Mouse (Mus musculus): ENCODE measurements around the gene Ifne.

The Ifne gene

GRCm38 (mm10) chr4:88880101-88880500 is at the start of gene Ifne:
Gene Ifne (minus strand): TSS chr4:88880201.
- 0 out of 2 replicates have a peak, but pooled peaks cover 4% of the 10 kb centered on the region for H3K4me1 ChIP-seq (replicated peaks; ENCODE audit: low read depth, low read length)
- no peak within 1 kb of the TSS for H3K4me3 ChIP-seq (replicated peaks; ENCODE audit: low read length)
- no peaks in the 10 kb centered on the region for H3K36me3 ChIP-seq (ENCODE audit: insufficient read depth, low read length)
- H3K27me3 ChIP-seq (ENCODE audit: insufficient read depth, low read length), result peaks cover 3% of the 10 kb centered on the region; the same call in 1 of the 2 replicates
- H3K9me3 ChIP-seq (ENCODE audit: low read length), result no peaks in the 10 kb centered on the region
- no peak for TF ChIP-seq CTCF (conservative IDR thresholded peaks at IDR 0.05; ENCODE audit: low read length)
- TF ChIP-seq POU5F1 (IDR thresholded peaks at IDR 0.05; ENCODE audit: borderline replicate concordance, low read length), result no peak
- TF ChIP-seq NANOG (IDR thresholded peaks at IDR 0.05; ENCODE audit: borderline replicate concordance, low read length), result no peak

- peaks cover 5% of the 10 kb centered on the region; the same call in 1 of the 2 replicates for H3K36me3 ChIP-seq (ENCODE audit: insufficient read depth, low read length)
- no peak overlapping the region for H3K4me3 ChIP-seq (replicated peaks; ENCODE audit: low read length)
- TF ChIP-seq POU5F1 (IDR thresholded peaks at IDR 0.05; ENCODE audit: borderline replicate concordance, low read length), result no peak
- H3K27me3 ChIP-seq (ENCODE audit: insufficient read depth, low read length), result no peaks in the 10 kb centered on the region
- peaks cover 5% of the 10 kb centered on the region; the same call in 1 of the 2 replicates for H3K4me1 ChIP-seq (replicated peaks; ENCODE audit: low read depth, low read length)
- peaks cover 14% of the 10 kb centered on the region for H3K9me3 ChIP-seq (ENCODE audit: low read length)
Measured at GRCm38 (mm10) chr4:88928341-88929102, 48.5 kb upstream of the Ifne start.

GRCm38 (mm10) chr4:88927850-88928249 is 47.8 kb upstream of the Ifne start:
- no peaks in the 10 kb centered on the region for H3K27me3 ChIP-seq (ENCODE audit: insufficient read depth, low read length)

GRCm38 (mm10) chr4:88926637-88927036 is 46.6 kb upstream of the Ifne start:
- peaks cover 5% of the 10 kb centered on the region; the same call in 1 of the 2 replicates for H3K36me3 ChIP-seq (ENCODE audit: insufficient read depth, low read length)
- no peak for TF ChIP-seq POU5F1 (IDR thresholded peaks at IDR 0.05; ENCODE audit: borderline replicate concordance, low read length)
- H3K27me3 ChIP-seq (ENCODE audit: insufficient read depth, low read length), result no peaks in the 10 kb centered on the region
- H3K9me3 ChIP-seq (ENCODE audit: low read length), result peaks cover 14% of the 10 kb centered on the region
- H3K4me1 ChIP-seq (replicated peaks; ENCODE audit: low read depth, low read length), result peaks cover 5% of the 10 kb centered on the region; the same call in 1 of the 2 replicates
- H3K4me3 ChIP-seq (replicated peaks; ENCODE audit: low read length), result no peak overlapping the region

More at GRCm38 (mm10) chr4:88927850-88928249, 47.8 kb upstream of the Ifne start:
- peaks cover 14% of the 10 kb centered on the region for H3K9me3 ChIP-seq (ENCODE audit: low read length)
- TF ChIP-seq POU5F1 (IDR thresholded peaks at IDR 0.05; ENCODE audit: borderline replicate concordance, low read length), result no peak
- TF ChIP-seq NANOG (IDR thresholded peaks at IDR 0.05; ENCODE audit: borderline replicate concordance, low read length), result no peak
- no peak for TF ChIP-seq CTCF (conservative IDR thresholded peaks at IDR 0.05; ENCODE audit: low read length)
- H3K4me1 ChIP-seq (replicated peaks; ENCODE audit: low read depth, low read length), result peaks cover 5% of the 10 kb centered on the region; the same call in 1 of the 2 replicates
- H3K4me3 ChIP-seq (replicated peaks; ENCODE audit: low read length), result no peak overlapping the region
- H3K36me3 ChIP-seq (ENCODE audit: insufficient read depth, low read length), result peaks cover 5% of the 10 kb centered on the region; the same call in 1 of the 2 replicates

- H3K4me1 ChIP-seq (replicated peaks; ENCODE audit: low read depth, low read length), result peaks cover 5% of the 10 kb centered on the region; the same call in 1 of the 2 replicates
- peaks cover 5% of the 10 kb centered on the region; the same call in 1 of the 2 replicates for H3K36me3 ChIP-seq (ENCODE audit: insufficient read depth, low read length)
- no peak for TF ChIP-seq NANOG (IDR thresholded peaks at IDR 0.05; ENCODE audit: borderline replicate concordance, low read length)
- no peak for TF ChIP-seq CTCF (conservative IDR thresholded peaks at IDR 0.05; ENCODE audit: low read length)
- TF ChIP-seq POU5F1 (IDR thresholded peaks at IDR 0.05; ENCODE audit: borderline replicate concordance, low read length), result no peak
- no peaks in the 10 kb centered on the region for H3K27me3 ChIP-seq (ENCODE audit: insufficient read depth, low read length)
- no peak overlapping the region for H3K4me3 ChIP-seq (replicated peaks; ENCODE audit: low read length)
- peaks cover 14% of the 10 kb centered on the region for H3K9me3 ChIP-seq (ENCODE audit: low read length)
Measured at GRCm38 (mm10) chr4:88926082-88926481, 46.1 kb upstream of the Ifne start.

- peaks cover 5% of the 10 kb centered on the region; the same call in 1 of the 2 replicates for H3K36me3 ChIP-seq (ENCODE audit: insufficient read depth, low read length)
- H3K4me1 ChIP-seq (replicated peaks; ENCODE audit: low read depth, low read length), result peaks cover 5% of the 10 kb centered on the region; the same call in 1 of the 2 replicates
- no peak overlapping the region for H3K4me3 ChIP-seq (replicated peaks; ENCODE audit: low read length)
- H3K27me3 ChIP-seq (ENCODE audit: insufficient read depth, low read length), result no peaks in the 10 kb centered on the region
- H3K9me3 ChIP-seq (ENCODE audit: low read length), result peaks cover 14% of the 10 kb centered on the region
- TF ChIP-seq POU5F1 (IDR thresholded peaks at IDR 0.05; ENCODE audit: borderline replicate concordance, low read length) (no peak), NANOG (IDR thresholded peaks at IDR 0.05; ENCODE audit: borderline replicate concordance, low read length) (no peak), CTCF (conservative IDR thresholded peaks at IDR 0.05; ENCODE audit: low read length) (no peak)
Measured at GRCm38 (mm10) chr4:88925456-88925855, 45.5 kb upstream of the Ifne start.

GRCm38 (mm10) chr4:88921280-88921679 is 41.3 kb upstream of the Ifne start:
- Histone ChIP-seq H3K27me3 (ENCODE audit: insufficient read depth, low read length) (no peaks in the 10 kb centered on the region), H3K4me1 (replicated peaks; ENCODE audit: low read depth, low read length) (peaks cover 5% of the 10 kb centered on the region; the same call in 1 of the 2 replicates), H3K36me3 (ENCODE audit: insufficient read depth, low read length) (peaks cover under 1% of the 10 kb centered on the region; the same call in 1 of the 2 replicates), H3K4me3 (replicated peaks; ENCODE audit: low read length) (no peak overlapping the region), H3K9me3 (ENCODE audit: low read length) (peaks cover 10% of the 10 kb centered on the region)
- TF ChIP-seq NANOG (IDR thresholded peaks at IDR 0.05; ENCODE audit: borderline replicate concordance, low read length) (no peak), CTCF (conservative IDR thresholded peaks at IDR 0.05; ENCODE audit: low read length) (no peak), POU5F1 (IDR thresholded peaks at IDR 0.05; ENCODE audit: borderline replicate concordance, low read length) (no peak)

GRCm38 (mm10) chr4:88917770-88918460 is 37.9 kb upstream of the Ifne start:
- H3K9me3 ChIP-seq (ENCODE audit: low read length), result no peaks in the 10 kb centered on the region
- H3K27me3 ChIP-seq (ENCODE audit: insufficient read depth, low read length), result no peaks in the 10 kb centered on the region
- TF ChIP-seq POU5F1 (IDR thresholded peaks at IDR 0.05; ENCODE audit: borderline replicate concordance, low read length) (no peak), CTCF (conservative IDR thresholded peaks at IDR 0.05; ENCODE audit: low read length) (no peak), NANOG (IDR thresholded peaks at IDR 0.05; ENCODE audit: borderline replicate concordance, low read length) (no peak)
- H3K4me3 ChIP-seq (replicated peaks; ENCODE audit: low read length), result no peak overlapping the region
- no peaks in the 10 kb centered on the region for H3K4me1 ChIP-seq (replicated peaks; ENCODE audit: low read depth, low read length)
- H3K36me3 ChIP-seq (ENCODE audit: insufficient read depth, low read length), result no peaks in the 10 kb centered on the region
